Mouse (Mus musculus) neural tube, embryonic 11.5 days (tissue): ENCODE data around the gene Rbm8a. TPM values are rescaled to one million over a fixed set of nuclear protein-coding genes. Genes with fewer than 3 reads are reported as not detected.
"Not testable (repeated sequence)": the region's sequence is repeated elsewhere in the genome, so short reads cannot be mapped to it uniquely, and the experiment has no call there.

ENCODE experiments used
- ATAC-seq: fragments of 200-750 bp; cut with Nextera tagmentation; 2 replicates; pipeline ENCODE4 v1.8.0; 2017; ENCODE audit warnings: moderate number of reproducible peaks, mild to moderate bottlenecking, moderate TSS enrichment, moderate library complexity; ENCODE audit not compliant: insufficient read depth, low FRiP score, low TSS enrichment
- DNase-seq: peaks from one replicate; pipeline ENCODE4 v3.0.0-alpha.2; 2015; ENCODE audit warnings: low spot score
- H3K27ac ChIP-seq: fragments of 300-500 bp; sonication (generic); 2 replicates; pipeline ENCODE4 v1.5.1; 2014; ENCODE audit warnings: low read depth, mild to moderate bottlenecking, low read length
- H3K27me3 ChIP-seq: fragments of 300-500 bp; sonication (generic); 2 replicates; pipeline ENCODE4 v1.6.1; 2014; ENCODE audit warnings: mild to moderate bottlenecking, low read length, mixed read lengths; ENCODE audit not compliant: control insufficient read depth, insufficient read depth
- H3K36me3 ChIP-seq: fragments of 300-500 bp; sonication (generic); 2 replicates; pipeline ENCODE4 v1.6.1; 2014; ENCODE audit warnings: mild to moderate bottlenecking, low read length, moderate library complexity, mixed read lengths; ENCODE audit not compliant: control insufficient read depth, insufficient read depth
- H3K4me1 ChIP-seq: fragments of 300-500 bp; sonication (generic); 2 replicates; pipeline ENCODE4 v1.6.1; 2014; ENCODE audit warnings: low read length, mixed read lengths; ENCODE audit not compliant: control insufficient read depth, insufficient read depth
- H3K4me2 ChIP-seq: fragments of 300-500 bp; sonication (generic); 2 replicates; pipeline ENCODE4 v1.6.1; 2014; ENCODE audit warnings: low read depth, mild to moderate bottlenecking, moderate library complexity
- H3K4me3 ChIP-seq: fragments of 300-500 bp; sonication (generic); 2 replicates; pipeline ENCODE4 v1.5.1; 2014; ENCODE audit warnings: low read depth, low read length
- H3K9ac ChIP-seq: fragments of 300-500 bp; sonication (generic); 2 replicates; pipeline ENCODE4 v1.6.1; 2014; ENCODE audit warnings: mild to moderate bottlenecking, low read length
- H3K9me3 ChIP-seq: fragments of 300-500 bp; sonication (generic); 2 replicates; pipeline ENCODE4 v1.6.1; 2016; ENCODE audit warnings: low read length; ENCODE audit not compliant: control insufficient read depth
- WGBS: fragments of 180-500 bp; shearing (Covaris S2); extraction: QIAGEN DNeasy Blood & Tissue Kit; methylation state at CpG from one replicate; pipeline ENCODE4 v1.1.7; 2014; 5-methylcytosine and 5-hydroxymethylcytosine counted together
- polyA plus RNA-seq: library from polyadenylated mRNA; unstranded; fragments of >200 nt; fragmentation: Nextera tagmentation; extraction: Ambion mirVana; gene quantifications from 2 replicates; pipeline ENCODE4 v1.2.1, GENCODE M21; 2014

Gene Rbm8a
- polyA plus RNA-seq, 1 experiment from 2014 or later: 188 TPM

GRCm38 (mm10) chr3:96601251-96601787 is 28.4 kb upstream of the Rbm8a start:
- Histone ChIP-seq H3K4me3 (peak overlapping the region; percentile 86), H3K4me1 (peaks cover 37% of the 10 kb centered on the region), H3K9ac (peak overlapping the region; percentile 89), H3K27me3 (peaks cover 4% of the 10 kb centered on the region), H3K27ac (peak overlapping the region; percentile 82), H3K9me3 (no peaks in the 10 kb centered on the region), H3K4me2 (peak overlapping the region; percentile 67), H3K36me3 (no peaks in the 10 kb centered on the region)
- 1% methylated on average over 26 of the region's 40 CpGs for WGBS
- peak; percentile 70 for DNase-seq
- ATAC-seq: peak; percentile 65

GRCm38 (mm10) chr3:96601941-96602703 is 27.6 kb upstream of the Rbm8a start:
- ATAC-seq (no peak), DNase-seq (no peak)
- 33% methylated on average over 10 of the region's 10 CpGs for WGBS
- Histone ChIP-seq H3K4me1 (peaks cover 32% of the 10 kb centered on the region), H3K4me3 (peak overlapping the region; percentile 86), H3K27ac (peak overlapping the region; percentile 36), H3K4me2 (peak overlapping the region; percentile 67), H3K9ac (peak overlapping the region; percentile 89), H3K27me3 (no peaks in the 10 kb centered on the region), H3K36me3 (no peaks in the 10 kb centered on the region), H3K9me3 (no peaks in the 10 kb centered on the region)

GRCm38 (mm10) chr3:96602704-96603084 is 27.0 kb upstream of the Rbm8a start:
- ATAC-seq (no peak), DNase-seq (no peak)
- Histone ChIP-seq H3K4me2 (peak overlapping the region; percentile 67), H3K4me1 (peaks cover 27% of the 10 kb centered on the region), H3K9me3 (no peaks in the 10 kb centered on the region), H3K36me3 (no peaks in the 10 kb centered on the region), H3K27me3 (no peaks in the 10 kb centered on the region), H3K4me3 (peak overlapping the region; percentile 86), H3K9ac (peak overlapping the region; percentile 89), H3K27ac (peak overlapping the region; percentile 36; the same call in 1 of the 2 replicates)
- WGBS: 49% methylated on average over 5 of the region's 5 CpGs

DNA sequence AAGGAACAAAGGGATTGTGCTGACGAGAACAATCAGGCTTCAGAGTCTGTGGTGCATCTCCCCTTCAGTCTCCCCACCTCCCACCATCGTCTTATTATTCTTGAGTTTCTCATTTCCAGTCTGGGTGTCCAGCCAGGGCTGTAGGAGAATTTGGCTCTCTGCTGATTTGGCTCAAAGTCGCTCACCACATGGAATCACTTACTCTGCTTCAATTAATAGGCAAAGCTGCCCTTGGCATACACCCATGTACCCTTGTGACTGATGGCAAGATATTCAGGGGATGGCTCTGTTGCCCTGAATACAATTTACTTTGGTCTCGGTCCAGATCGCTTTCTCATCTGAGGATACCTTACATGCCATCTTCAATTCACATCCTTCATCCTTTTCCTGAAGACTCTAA is 26.4 kb upstream of the Rbm8a start:
- Histone ChIP-seq H3K9me3 (no peaks in the 10 kb centered on the region), H3K27ac (no peak overlapping the region), H3K36me3 (no peaks in the 10 kb centered on the region), H3K4me2 (peak overlapping the region; percentile 67), H3K4me3 (peak overlapping the region; percentile 86), H3K4me1 (peaks cover 23% of the 10 kb centered on the region), H3K9ac (peak overlapping the region; percentile 89), H3K27me3 (no peaks in the 10 kb centered on the region)
- WGBS: 60% methylated on average over 5 of the region's 5 CpGs
- ATAC-seq (no peak), DNase-seq (no peak)

GRCm38 (mm10) chr3:96606007-96606406 is 23.7 kb upstream of the Rbm8a start:
- DNase-seq, H3K36me3 ChIP-seq, H3K9ac ChIP-seq, ATAC-seq, H3K4me2 ChIP-seq, H3K27ac ChIP-seq, H3K4me3 ChIP-seq, H3K9me3 ChIP-seq, H3K27me3 ChIP-seq: not testable (repeated sequence)
- H3K4me1 ChIP-seq: peaks cover 17% of the 10 kb centered on the region
- 87% methylated on average over 4 of the region's 4 CpGs for WGBS

- Histone ChIP-seq H3K4me1 (peaks cover 17% of the 10 kb centered on the region), H3K4me3 (no peak overlapping the region), H3K27ac (no peak overlapping the region), H3K27me3 (no peaks in the 10 kb centered on the region), H3K36me3 (no peaks in the 10 kb centered on the region), H3K9ac (no peak overlapping the region), H3K4me2 (no peak overlapping the region), H3K9me3 (no peaks in the 10 kb centered on the region)
- no peak for DNase-seq
- no peak for ATAC-seq
- 91% methylated on average over 4 of the region's 4 CpGs for WGBS
These were observed 23.1 kb upstream of the Rbm8a start for GRCm38 (mm10) chr3:96606618-96607017.

DNA sequence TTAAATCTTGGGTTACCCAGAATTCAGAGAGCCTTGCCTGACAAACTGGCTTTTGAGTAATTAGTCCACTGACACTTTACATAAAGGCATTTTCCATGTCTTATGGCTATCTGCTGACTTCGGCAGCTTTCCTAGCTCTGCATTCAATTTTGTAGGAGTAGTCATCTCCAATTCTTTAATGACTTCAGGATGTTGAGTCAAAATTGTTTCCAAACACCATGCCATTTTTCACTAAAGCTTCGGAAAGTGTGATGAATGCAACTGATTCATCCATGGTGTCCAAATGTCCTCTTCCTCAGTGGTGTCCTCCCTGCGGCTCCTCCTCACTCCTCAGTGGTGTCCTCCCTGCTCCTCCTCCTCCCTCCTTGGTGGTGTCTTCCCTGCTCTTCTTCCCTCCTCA is 11.8 kb upstream of the Rbm8a start:
- no peak overlapping the region for H3K4me3 ChIP-seq
- no peak for ATAC-seq
- H3K36me3 ChIP-seq: peaks cover 7% of the 10 kb centered on the region
- no peak overlapping the region for H3K27ac ChIP-seq
- no peaks in the 10 kb centered on the region for H3K9me3 ChIP-seq
- no peaks in the 10 kb centered on the region for H3K4me1 ChIP-seq
- no peak overlapping the region for H3K4me2 ChIP-seq
- DNase-seq: no peak
- WGBS: 91% methylated on average over 3 of the region's 3 CpGs
- no peak overlapping the region for H3K9ac ChIP-seq
- no peaks in the 10 kb centered on the region for H3K27me3 ChIP-seq

DNA sequence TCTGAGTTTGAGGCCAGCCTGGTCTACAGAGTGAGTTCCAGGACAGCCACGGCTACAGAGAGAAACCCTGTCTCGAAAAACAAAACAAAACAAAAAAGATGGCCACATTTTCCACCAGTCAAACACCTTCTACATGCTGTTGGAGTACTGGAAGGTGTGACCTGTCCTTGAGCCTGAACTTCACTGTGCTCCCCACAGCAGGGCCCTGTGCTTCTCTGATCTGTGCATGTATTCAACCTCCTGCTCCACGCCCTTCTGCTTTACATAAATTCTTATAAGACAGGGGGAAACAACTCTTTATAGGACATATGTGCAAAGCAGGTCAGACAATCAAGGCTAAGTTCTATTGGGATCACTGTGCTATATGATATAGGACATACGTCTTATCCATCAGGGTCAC is 6.5 kb upstream of the Rbm8a start:
- WGBS: 93% methylated on average over 4 of the region's 4 CpGs
- Histone ChIP-seq H3K4me2 (no peak overlapping the region), H3K9me3 (no peaks in the 10 kb centered on the region), H3K4me3 (no peak overlapping the region), H3K9ac (no peak overlapping the region), H3K4me1 (no peaks in the 10 kb centered on the region), H3K36me3 (peaks cover 5% of the 10 kb centered on the region; the same call in 1 of the 2 replicates), H3K27ac (no peak overlapping the region), H3K27me3 (no peaks in the 10 kb centered on the region)
- DNase-seq: no peak
- ATAC-seq: no peak

- DNase-seq (no peak), ATAC-seq (no peak)
- H3K4me3 ChIP-seq: no peak overlapping the region
- H3K4me2 ChIP-seq: no peak overlapping the region
- no peak overlapping the region for H3K9ac ChIP-seq
- H3K27me3 ChIP-seq: no peaks in the 10 kb centered on the region
- H3K36me3 ChIP-seq: no peaks in the 10 kb centered on the region
- H3K9me3 ChIP-seq: no peaks in the 10 kb centered on the region
- no peak overlapping the region for H3K27ac ChIP-seq
- peaks cover 12% of the 10 kb centered on the region for H3K4me1 ChIP-seq
These were observed 2.3 kb downstream of the Rbm8a start for GRCm38 (mm10) chr3:96632058-96632457.
